ENCODE assay signal across 10 mouse cellular contexts in the genomic region with DNA sequence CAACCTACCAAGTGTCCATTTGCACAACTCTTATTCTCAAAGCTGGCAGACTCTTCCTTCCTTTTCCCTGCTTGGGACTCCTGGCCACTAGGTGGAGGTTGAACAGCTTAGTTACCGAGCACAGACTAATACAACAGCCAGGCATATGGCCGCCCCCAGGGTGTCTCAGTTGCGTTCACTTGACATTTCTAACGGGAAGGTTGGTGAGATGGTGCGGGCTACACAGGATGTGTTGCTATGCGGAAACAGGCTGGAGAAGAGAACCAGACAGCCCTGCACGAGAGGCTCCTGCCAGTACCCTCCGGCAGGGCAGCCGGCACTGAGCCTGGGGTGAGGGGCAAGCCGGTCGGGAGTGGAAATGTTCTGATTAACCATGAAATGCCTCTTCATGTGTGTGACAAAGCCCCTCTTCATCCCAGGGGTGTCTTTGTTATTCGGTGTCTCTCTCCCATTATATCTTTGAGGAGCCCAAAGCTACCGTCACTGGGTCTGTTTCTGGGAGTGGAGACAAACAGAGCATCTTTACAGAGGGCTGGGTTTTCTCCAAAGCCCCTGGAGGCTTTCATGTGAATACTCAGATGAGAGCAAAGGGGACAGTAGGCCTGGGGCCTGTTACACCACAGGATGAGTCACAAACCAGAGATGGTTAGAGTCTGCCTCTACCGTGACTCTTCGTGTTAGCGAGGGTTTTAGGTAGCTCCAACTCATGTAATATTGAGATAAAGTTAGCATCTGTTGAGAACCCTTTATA. TPM values are rescaled to one million over a fixed set of nuclear protein-coding genes. Genes with fewer than 3 reads are reported as not detected.
DNase-seq lines count a peak whose midpoint lies in the region; ATAC-seq lines count a peak whose summit lies in the region.
"Had no signal": no experiment of that assay in that cellular context is flagged by ENCODE, and none has a peak within 500 bp of the region (broad histone marks: within the 10 kb centered on the region; RNA-seq: fewer than 3 reads in every experiment).

No protein-coding gene starts in this region.

- intact Hi-C loops in left cerebral cortex, postnatal 14 days (cut with DNase I) = no loop called here

- H3K9me3 ChIP-seq in forebrain, embryonic 13.5 days (replicated peaks) = no peaks in the 10 kb centered on the region
- no peaks in the 10 kb centered on the region for H3K9me3 ChIP-seq in forebrain, embryonic 15.5 days
- H3K9me3 ChIP-seq in embryonic facial prominence, embryonic 11.5 days (replicated peaks; ENCODE audit: control insufficient read depth, low read length) = no peaks in the 10 kb centered on the region
- peaks cover 5% of the 10 kb centered on the region; the same call in 1 of the 2 replicates for H3K9me3 ChIP-seq in midbrain, embryonic 13.5 days
- H3K9me3 ChIP-seq: limb, embryonic 13.5 days had no signal

- no peak overlapping the region for H3K27ac ChIP-seq in forebrain, embryonic 13.5 days
- H3K27ac ChIP-seq in forebrain, embryonic 15.5 days (replicated peaks) = no peak overlapping the region
- no peak overlapping the region for H3K27ac ChIP-seq in embryonic facial prominence, embryonic 11.5 days (replicated peaks; ENCODE audit: low read depth, low read length)
- peak overlapping the region; percentile 35 for H3K27ac ChIP-seq in midbrain, embryonic 13.5 days
- H3K27ac ChIP-seq: limb, embryonic 13.5 days had no signal

- no peak overlapping the region for H3K9ac ChIP-seq in forebrain, embryonic 13.5 days
- no peak overlapping the region for H3K9ac ChIP-seq in forebrain, embryonic 15.5 days (replicated peaks)
- no peak overlapping the region for H3K9ac ChIP-seq in embryonic facial prominence, embryonic 11.5 days (replicated peaks; ENCODE audit: low read length)
- H3K9ac ChIP-seq in midbrain, embryonic 13.5 days (replicated peaks) = no peak overlapping the region
- H3K9ac ChIP-seq: limb, embryonic 13.5 days had no signal

- H3K4me3 ChIP-seq in forebrain, embryonic 13.5 days = no peak overlapping the region
- H3K4me3 ChIP-seq in forebrain, embryonic 15.5 days = no peak overlapping the region
- H3K4me3 ChIP-seq in embryonic facial prominence, embryonic 11.5 days (ENCODE audit: low read depth, low read length) = no peak overlapping the region
- no peak overlapping the region for H3K4me3 ChIP-seq in midbrain, embryonic 13.5 days (replicated peaks)
- H3K4me3 ChIP-seq: limb, embryonic 13.5 days had no signal

- H3K4me1 ChIP-seq in forebrain, embryonic 13.5 days = no peaks in the 10 kb centered on the region
- no peaks in the 10 kb centered on the region for H3K4me1 ChIP-seq in forebrain, embryonic 15.5 days
- no peaks in the 10 kb centered on the region for H3K4me1 ChIP-seq in embryonic facial prominence, embryonic 11.5 days (ENCODE audit: control insufficient read depth, insufficient read depth, low read length)
- H3K4me1 ChIP-seq in midbrain, embryonic 13.5 days (replicated peaks) = 0 out of 2 replicates have a peak, but pooled peaks cover 6% of the 10 kb centered on the region
- H3K4me1 ChIP-seq: limb, embryonic 13.5 days had no signal

- no peaks in the 10 kb centered on the region for H3K27me3 ChIP-seq in forebrain, embryonic 13.5 days
- H3K27me3 ChIP-seq in forebrain, embryonic 15.5 days = no peaks in the 10 kb centered on the region
- no peaks in the 10 kb centered on the region for H3K27me3 ChIP-seq in embryonic facial prominence, embryonic 11.5 days (ENCODE audit: control insufficient read depth, insufficient read depth, low read length)
- H3K27me3 ChIP-seq in midbrain, embryonic 13.5 days = no peaks in the 10 kb centered on the region
- H3K27me3 ChIP-seq: limb, embryonic 13.5 days had no signal

- peak; percentile 49; the same call in 1 of the 2 replicates for ATAC-seq in forebrain, embryonic 13.5 days
- no peak; the same call in 1 of the 2 replicates for ATAC-seq in forebrain, embryonic 15.5 days (replicated peaks)
- ATAC-seq in embryonic facial prominence, embryonic 11.5 days (replicated peaks; ENCODE audit: insufficient number of reproducible peaks, low FRiP score, low TSS enrichment, low read depth) = peak; percentile 70
- ATAC-seq in midbrain, embryonic 13.5 days = peak; percentile 84

- peaks cover 83% of the 10 kb centered on the region for H3K36me3 ChIP-seq in forebrain, embryonic 13.5 days (ENCODE audit: poor library complexity, severe bottlenecking)
- H3K36me3 ChIP-seq in forebrain, embryonic 15.5 days = peaks cover 33% of the 10 kb centered on the region
- H3K36me3 ChIP-seq in embryonic facial prominence, embryonic 11.5 days (replicated peaks; ENCODE audit: control insufficient read depth, insufficient read depth, low read depth, low read length) = peaks cover 18% of the 10 kb centered on the region
- H3K36me3 ChIP-seq in midbrain, embryonic 13.5 days = peaks cover 56% of the 10 kb centered on the region

- H3K4me2 ChIP-seq in forebrain, embryonic 13.5 days = no peak overlapping the region
- H3K4me2 ChIP-seq in forebrain, embryonic 15.5 days (replicated peaks) = no peak overlapping the region
- H3K4me2 ChIP-seq in embryonic facial prominence, embryonic 11.5 days (ENCODE audit: low read depth, low read length) = no peak overlapping the region
- peak overlapping the region; percentile 22; the same call in 1 of the 2 replicates for H3K4me2 ChIP-seq in midbrain, embryonic 13.5 days (replicated peaks)
- H3K4me2 ChIP-seq: limb, embryonic 13.5 days had no signal

- 86% methylated on average over 16 of the region's 16 CpGs for WGBS in forebrain, embryonic 13.5 days
- 83% methylated on average over 16 of the region's 16 CpGs for WGBS in forebrain, embryonic 15.5 days
- 61% methylated on average over 16 of the region's 16 CpGs for WGBS in embryonic facial prominence, embryonic 11.5 days
- WGBS in midbrain, embryonic 13.5 days = 67% methylated on average over 16 of the region's 16 CpGs

- peak; percentile 42 for DNase-seq in adipocyte (ENCODE audit: low spot score)
- DNase-seq in embryonic facial prominence, embryonic 11.5 days (ENCODE audit: low spot score) = peak; percentile 15
- no peak for DNase-seq in adrenal gland, postnatal 36 days
- DNase-seq in left cerebral cortex, postnatal 14 days (ENCODE audit: low spot score in 2 of 2) = no peak
- DNase-seq in right cerebral cortex, postnatal 25 days = no peak
- DNase-seq: kidney, adult 18-20 months had no signal

RNA-seq across cellular contexts. Expression of a gene that starts 17.1 kb away (rescaled TPM):
- 21.5 and 23.7 TPM in 2 replicates for polyA plus RNA-seq in forebrain, embryonic 13.5 days (2015; fragmentation: Nextera tagmentation; extraction: Ambion mirVana)
- polyA plus RNA-seq in forebrain, embryonic 15.5 days (2015; fragmentation: Nextera tagmentation; extraction: Ambion mirVana) = 13.6 and 14.1 TPM in 2 replicates
- 33.1 and 34.0 TPM in 2 replicates for polyA plus RNA-seq in embryonic facial prominence, embryonic 11.5 days (2014; fragmentation: Nextera tagmentation; extraction: Ambion mirVana)
- 14.0 and 14.8 TPM in 2 replicates for polyA plus RNA-seq in midbrain, embryonic 13.5 days (2015; fragmentation: Nextera tagmentation; extraction: Ambion mirVana)
- total RNA-seq in adrenal gland, postnatal 36 days (2021) = 1 to 10 TPM in 1 of 2 experiments, under 1 TPM in 1; 0.89 to 1.4 TPM
- 1 to 10 TPM in 1 of 2 experiments, under 1 TPM in 1; 0.35 to 1.1 TPM for total RNA-seq in left cerebral cortex, postnatal 14 days (2021)

Comparison
In these comparisons a context has a peak if more than half of its experiments do, and no peak if none do; other contexts are left out.
1. DNase-seq: peak in adipocyte (single experiment) and embryonic facial prominence, embryonic 11.5 days (single experiment); none in adrenal gland, postnatal 36 days (0 of 2), left cerebral cortex, postnatal 14 days (0 of 2) and right cerebral cortex, postnatal 25 days (single experiment).